Mouse (Mus musculus): ENCODE data around the gene Cald1.

GRCm38 (mm10) chr6:34641081-34641480, 42.8 kb downstream of the Cald1 start:
- no peak for TF ChIP-seq CTCF (IDR thresholded peaks at IDR 0.05; ENCODE audit: extremely low read depth, insufficient read depth, insufficient read length, insufficient replicate concordance)
- no peak for TF ChIP-seq POLR2A (IDR thresholded peaks at IDR 0.05; ENCODE audit: low read depth, low read length)
